Mouse (Mus musculus): ENCODE measurements around the gene Nfkbie. TPM values are rescaled to one million over a fixed set of nuclear protein-coding genes. Genes with fewer than 3 reads are reported as not detected.

Gene Nfkbie
- total RNA-seq, 2 experiments from 2014 or later = 2.3 to 2.5 TPM

DNA sequence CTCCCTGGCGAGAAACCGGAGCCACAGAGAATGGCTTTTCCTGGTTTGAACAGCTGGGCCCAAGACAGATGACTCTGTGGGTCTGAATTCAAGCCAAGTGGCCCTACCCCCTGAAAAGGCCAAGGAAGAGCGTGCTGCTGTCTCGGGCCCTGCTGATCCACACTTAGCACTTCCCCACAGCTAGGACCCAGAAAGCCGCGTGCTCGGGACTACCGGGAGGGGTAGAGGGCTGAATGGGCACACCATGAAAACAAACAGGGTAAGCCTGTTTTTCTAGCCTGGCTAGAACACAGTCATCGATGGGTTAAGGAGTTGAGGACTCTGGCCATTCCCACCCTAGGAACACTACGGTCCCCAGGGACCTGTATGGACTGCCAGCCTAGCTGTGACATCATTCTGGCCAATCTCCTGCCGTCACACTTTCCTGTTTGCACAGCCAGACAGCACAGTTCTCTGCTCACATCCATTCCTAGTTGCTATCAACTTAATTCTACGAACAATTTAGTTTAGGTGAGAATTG lies 25.5 kb downstream of the Nfkbie start:
- no peak for DNase-seq (ENCODE audit: low spot score in 2 of 2)

DNA sequence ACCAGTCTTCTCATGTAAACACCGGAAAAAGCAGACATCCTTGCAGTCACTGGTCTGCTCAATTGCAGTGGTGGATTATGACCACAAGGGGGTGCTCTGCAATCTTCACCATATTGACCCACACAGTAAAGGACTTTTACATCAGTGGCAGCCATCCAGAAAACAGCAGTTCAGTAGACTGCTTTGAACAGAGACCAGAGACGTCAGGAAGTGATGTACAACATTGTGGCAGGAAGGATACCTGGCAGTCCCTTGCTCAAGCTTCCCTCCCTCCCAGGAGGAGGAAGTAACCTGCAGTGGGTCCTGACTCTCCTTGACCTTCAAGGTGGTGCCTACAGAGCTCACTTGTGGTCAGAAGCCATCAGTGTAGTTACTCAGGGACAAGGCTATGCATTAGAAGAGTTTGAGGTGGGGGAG lies 26.1 kb downstream of the Nfkbie start:
- peak in 1 of 2 experiments; percentile 73 for DNase-seq (ENCODE audit: low spot score in 2 of 2)

DNA sequence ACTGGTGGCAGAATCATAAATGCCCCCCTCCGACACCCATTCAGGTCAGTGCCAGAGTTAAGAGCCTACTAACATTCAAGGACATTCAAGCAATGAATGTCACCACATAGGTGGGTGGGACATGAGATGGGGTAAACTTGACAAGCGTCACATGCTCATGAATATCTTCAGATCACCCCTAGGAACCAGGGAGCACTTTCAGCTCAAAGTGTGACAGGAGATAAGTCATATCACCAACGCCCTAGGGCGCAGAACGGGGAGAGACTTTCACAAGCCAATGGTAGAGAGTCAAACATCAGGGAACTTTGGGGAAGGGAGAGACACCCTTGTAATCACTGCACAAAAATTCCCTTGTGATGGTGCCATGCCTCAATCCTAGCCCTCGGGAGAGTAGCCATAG lies 26.7 kb downstream of the Nfkbie start:
- no peak for DNase-seq (ENCODE audit: low spot score in 2 of 2)

DNA sequence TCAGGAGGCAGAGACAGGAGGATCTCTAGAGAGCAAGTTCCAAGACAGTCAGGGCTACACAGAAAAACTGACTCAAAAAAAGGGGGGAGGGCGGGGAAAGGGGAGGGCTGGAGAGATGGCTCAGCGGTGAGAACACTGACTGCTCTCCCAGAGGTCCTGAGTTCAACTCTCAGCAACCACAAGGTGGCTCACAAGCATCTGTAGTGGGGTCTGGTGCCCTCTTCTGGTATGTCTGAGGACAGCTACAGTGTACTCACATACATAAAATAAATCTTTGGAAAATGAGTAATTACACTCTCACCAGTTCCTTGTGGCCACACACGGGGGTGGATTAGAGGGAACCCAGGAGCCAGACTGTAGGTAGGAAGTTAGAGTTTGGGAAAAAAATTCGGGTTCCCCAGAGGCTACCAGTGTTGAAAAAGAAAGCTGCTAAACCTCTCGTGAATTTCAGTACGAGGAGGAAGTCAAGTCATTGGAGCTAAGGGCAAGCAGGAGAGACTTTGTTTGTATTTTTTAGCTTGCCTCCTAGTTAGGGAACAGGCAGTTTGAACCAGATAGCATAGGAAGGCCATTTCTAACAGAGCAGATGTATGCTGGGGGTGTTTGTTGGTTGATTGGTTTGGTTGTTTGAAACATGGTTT lies 27.3 kb downstream of the Nfkbie start:
- DNase-seq (ENCODE audit: low spot score in 2 of 2) = no peak

DNA sequence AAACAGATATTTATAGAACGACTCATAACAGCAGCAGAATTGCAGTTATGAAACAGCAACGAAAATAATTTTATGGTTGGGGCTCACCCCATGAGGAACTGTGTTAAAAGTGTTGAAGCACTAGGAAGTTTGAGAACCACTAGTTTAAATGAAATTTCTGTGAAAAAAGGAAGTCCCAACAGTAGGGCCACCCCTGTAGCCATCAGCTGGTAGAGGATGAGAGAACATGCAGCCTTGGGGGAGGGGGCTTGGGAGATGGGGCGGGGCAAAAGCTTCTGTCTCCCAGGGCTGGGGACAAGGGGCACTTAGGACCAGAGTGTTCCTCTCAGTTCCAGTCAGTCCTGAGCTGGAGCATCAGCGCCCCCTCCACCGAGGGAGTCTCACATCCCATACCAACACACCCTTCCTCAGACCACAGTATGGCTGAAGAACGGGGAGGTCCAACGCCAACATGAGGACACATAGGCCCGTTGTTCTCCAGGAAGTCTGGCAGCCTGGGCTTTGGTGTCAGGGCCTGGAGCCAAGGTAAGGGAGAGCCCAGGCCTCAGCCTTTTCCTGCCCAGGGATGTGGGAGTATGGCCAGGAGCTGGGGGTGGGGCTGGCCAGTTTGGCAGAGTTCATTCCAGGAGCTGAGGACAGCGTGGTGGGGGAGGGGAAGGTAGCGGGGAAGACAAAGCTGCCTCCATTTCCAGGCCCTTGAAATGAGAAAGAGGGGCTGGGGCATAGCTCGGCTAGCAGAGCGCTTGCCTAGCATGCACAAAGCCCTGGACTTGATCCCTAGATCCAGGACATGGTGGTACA lies 28.8 kb downstream of the Nfkbie start:
- peak in 1 of 2 experiments; percentile 72 for DNase-seq (ENCODE audit: low spot score in 2 of 2)

DNA sequence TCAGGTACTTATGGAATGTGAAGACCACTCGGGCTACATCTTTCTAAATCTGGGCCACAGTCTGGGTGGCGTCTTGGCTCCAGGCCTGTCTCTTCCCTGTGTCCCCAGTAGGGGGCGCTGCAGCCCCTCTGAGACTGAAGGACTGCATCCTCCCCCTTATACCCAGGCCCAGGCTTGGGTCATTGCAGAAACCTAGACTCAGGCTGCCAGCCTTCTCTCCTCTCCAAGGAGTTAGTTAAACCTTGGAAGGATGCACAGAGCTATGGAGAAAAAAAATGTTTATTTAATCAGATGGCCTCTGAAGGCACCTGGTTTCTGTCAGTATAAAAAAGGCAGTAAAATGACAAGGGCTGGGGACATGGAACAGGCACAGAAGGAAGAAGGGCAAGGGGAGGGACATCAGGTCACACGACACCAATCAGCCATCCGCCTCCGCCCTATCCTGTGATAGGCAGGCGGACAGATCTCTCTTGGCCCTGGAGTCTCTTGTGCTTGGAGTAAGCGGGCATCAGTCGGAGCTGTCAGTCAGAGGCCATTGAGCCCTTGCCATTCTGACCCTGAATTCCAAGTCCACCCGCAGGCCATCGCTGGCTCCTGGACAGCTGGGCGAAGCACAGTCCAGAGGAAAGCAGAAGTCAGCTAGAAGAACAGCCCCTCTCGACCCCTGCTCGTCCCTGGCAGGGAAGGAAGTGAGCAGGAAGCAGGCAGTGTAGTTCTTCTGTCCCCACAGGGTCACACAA lies 29.6 kb downstream of the Nfkbie start:
- DNase-seq (ENCODE audit: low spot score in 2 of 2) = peak in 1 of 2 experiments; percentile 79

DNA sequence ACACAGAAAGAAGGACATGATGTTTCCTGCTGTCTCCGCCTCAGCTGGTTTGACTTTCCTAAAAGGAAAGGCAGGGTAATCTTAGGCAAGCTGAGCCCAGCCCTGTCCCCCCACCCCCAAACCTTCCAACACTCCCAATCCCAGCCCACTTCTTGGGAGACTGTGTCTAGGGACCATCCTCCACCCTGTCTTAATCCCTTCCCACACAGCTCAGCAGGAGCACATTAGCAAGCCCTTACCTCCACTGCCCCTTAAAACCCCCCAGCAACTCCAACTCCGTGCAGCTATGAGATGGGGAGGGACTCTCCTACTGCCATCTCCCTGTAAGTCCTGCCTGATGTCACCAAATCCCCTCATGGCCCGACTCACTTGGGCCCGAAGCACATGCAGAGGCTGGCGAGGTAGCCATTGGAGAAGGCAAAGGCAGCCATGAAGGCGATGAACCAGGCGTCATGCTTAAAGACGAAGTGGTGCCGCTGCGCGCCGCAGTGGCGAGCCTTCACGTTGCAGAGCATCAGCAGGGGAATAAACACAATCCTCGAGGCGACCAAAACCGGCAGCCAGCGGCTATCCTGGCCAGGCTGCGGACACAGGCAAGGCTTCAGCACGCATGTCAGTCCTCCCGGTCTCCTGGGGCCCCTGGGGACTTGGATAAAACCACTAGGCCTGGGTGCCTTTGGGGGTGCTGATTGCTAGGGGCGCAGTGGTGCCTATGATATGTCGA lies 30.4 kb downstream of the Nfkbie start:
- DNase-seq (ENCODE audit: low spot score in 2 of 2) = no peak

DNA sequence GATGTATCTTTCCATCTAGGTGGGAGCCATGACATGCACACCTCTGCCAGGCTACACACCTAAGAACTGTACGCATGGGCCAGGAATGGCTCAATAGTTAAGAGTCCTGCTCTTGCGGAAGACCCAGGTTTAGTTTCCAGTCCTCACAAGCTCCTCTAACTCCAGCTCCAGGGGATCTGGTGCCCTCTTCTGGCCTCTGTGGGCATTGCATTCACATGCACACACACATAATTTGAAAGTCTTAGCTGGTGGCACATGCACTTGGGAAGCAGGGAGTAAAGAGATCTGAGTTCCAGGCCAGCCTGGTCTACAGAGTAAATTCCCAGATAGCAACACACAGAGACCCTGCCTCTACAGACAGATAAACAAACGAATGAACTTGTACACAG lies 30.9 kb downstream of the Nfkbie start:
- no peak for DNase-seq (ENCODE audit: low spot score in 2 of 2)

DNA sequence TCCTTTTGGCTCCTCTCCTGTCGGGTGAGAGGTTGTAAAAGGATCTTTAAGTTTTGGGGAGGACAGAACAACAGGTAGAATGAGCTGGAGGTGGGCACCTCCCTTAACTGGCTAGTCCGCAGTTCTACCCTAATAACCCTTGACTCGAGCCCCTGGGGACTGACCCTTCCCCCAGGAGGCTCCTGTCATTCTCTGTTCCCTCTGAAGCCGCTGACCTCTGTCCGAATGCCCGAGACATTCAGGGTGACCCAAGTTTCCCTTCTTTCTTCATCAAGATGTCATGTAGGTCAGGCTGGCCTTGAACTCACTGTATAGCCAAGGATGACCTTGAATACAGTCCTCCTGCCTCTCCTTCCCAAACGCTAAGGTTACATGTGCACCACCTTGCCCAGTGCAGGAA lies 32.9 kb downstream of the Nfkbie start:
- DNase-seq (ENCODE audit: low spot score in 2 of 2) = no peak

DNA sequence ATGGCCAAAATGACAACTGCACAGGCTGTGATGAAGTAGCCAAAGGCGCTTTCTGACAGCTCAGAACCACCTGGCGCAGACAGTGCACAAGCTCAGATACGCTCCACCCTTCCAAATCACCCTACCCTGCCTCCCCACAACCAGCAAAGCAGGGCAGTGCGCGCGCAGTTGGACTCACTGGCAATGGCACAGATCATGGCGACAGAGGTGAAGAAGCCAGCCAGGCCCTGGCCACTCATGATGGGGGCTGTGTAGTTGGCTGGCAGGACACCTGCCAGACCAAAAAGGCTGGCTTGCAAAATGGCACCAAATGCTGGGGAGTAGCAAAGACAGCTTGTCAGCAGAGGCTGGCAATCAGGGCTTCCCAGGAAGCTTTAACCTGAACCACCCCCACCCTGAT lies 33.7 kb downstream of the Nfkbie start:
- no peak for DNase-seq (ENCODE audit: low spot score in 2 of 2)

DNA sequence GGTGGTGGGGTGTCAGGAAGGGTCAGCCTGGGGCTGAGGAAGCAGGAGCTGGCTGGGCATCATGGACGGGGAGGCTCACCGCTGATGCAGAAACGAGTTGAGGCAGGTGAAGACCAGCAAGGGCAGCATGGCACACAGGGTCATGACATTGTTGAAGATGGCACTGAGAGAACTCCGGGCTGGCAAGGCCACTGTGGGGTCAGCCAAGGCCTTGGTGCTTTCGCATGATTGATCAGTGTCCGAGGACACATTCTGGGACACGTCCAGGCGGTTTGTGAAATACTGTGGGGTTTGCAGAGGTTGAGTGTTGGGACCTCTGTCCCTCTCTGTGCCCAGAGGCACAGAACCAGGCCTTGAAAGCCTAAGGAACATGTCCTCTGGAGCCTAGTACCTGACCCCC lies 34.3 kb downstream of the Nfkbie start:
- no peak for DNase-seq (ENCODE audit: low spot score in 2 of 2)

DNA sequence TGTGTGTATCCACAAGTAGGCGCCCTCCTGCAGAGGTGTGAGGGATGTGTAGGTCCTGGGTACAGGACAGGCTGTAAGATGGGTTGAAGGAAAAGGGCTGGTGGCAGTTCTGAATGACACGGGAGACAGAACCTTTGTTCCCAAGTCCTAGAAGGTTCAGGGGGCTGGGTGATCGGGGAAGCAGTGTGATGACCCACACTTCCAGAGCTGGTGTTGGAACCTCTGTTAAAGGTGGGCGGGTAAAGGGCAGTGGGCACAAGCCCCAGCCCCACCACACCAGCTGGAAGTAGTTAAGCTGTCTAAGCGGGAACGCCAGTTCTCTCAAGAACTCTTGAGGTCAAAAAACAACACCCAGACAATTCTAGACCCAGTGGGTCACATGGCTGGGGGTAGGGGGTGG lies 34.9 kb downstream of the Nfkbie start:
- no peak for DNase-seq (ENCODE audit: low spot score in 2 of 2)

DNA sequence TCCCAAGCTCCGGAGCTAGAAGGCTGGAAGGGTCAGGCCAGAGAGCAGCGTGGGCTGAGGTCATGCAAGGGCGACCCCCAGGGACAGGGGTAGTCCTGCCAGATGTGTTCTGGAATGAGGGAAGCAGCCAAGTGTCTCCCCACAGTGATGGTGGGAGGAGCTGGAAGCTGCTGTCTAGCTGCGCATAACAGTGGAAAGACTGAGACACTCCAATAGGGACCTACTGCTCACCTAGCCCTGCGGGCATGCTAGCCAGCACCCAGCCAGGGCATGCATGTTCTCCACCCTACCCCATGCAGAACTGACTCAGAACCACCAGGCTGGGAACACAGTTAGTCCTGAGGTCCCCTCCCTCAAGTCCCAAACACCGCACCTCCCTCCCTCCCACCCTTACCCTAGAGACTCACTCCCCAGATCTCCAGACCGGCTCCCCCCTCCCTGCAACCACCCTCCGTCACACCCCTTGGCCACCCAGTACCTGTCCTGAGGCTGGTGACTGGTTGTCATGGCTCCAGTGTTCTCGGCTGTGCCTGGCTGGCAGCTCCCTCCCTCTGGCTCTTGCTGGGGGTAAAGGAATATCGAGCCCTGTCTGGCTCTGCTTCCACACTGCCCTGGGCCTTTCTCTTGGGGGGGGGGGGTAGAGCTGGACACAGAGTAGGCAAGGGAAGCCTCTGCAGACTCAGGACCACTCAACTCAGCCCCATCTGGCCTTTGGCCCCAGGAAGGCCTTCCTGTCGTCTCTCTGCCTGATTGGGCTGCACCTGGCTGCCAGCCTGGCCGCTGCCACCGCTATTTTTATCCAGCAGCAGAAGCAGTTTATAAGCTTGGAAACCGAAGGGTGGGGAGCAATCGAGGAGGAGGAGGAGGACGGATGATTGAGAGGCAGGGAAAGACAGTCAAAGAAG lies 36.5 kb downstream of the Nfkbie start:
- DNase-seq (ENCODE audit: low spot score in 2 of 2) = no peak

DNA sequence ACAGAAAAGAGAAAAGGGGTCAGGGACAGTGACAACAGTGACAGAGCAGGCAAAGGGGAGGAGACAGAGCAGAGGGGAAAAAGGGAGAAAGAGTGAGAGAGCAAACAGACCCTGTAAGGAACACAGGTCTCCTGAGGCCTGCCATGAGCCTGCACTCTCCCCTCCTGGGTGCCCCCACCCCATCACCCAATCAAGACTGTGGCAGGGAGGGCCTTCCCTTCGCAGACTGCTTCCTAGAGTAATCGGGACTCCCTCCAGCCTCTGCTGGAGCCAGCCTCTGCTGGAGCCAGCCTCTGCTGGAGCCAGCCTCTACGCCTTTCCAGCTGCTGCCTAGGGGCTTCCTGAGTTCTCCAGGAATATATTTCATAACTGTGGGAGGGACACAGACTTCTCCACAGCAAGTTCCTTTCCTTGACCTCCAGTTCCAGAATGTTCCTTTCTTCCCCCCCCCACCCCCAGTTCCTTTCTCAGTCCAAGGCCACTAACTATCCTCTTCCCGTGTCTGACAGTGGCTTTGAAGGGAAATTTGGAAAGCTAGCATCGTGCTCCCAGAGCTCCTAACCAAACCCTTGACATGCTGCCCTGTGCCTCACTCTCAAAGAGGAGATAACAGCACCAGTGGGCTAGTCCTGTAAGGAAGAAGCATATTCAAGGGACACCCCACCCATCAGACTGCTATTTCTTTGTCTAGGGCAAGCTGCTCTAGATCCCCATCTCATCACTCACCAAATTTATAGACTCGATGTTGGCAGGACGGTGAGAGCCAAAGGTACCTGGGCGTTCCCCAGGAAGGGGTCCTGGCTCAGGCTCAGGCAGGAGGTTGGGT lies 37.3 kb downstream of the Nfkbie start:
- DNase-seq (ENCODE audit: low spot score in 2 of 2) = no peak

DNA sequence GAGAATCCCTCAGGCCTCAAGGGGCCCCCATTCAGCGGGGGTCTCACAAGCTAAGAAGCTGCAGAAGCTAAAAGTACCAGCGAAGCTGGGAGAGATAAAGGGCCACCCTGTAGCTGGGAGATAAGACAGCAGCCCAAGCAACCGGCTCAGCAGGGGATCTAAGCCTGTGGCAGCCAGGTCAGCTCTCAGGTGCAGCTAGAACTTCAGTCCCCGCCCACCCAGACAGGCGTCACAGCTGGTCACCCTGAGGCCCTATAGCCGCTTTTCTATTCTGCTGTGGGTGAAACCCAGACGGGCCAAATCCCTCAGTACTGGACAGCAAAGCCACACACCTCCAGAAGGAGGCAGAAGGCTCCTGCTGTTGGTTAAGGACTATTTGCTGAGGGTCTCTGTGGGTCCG lies 38.0 kb downstream of the Nfkbie start:
- DNase-seq (ENCODE audit: low spot score in 2 of 2) = no peak

DNA sequence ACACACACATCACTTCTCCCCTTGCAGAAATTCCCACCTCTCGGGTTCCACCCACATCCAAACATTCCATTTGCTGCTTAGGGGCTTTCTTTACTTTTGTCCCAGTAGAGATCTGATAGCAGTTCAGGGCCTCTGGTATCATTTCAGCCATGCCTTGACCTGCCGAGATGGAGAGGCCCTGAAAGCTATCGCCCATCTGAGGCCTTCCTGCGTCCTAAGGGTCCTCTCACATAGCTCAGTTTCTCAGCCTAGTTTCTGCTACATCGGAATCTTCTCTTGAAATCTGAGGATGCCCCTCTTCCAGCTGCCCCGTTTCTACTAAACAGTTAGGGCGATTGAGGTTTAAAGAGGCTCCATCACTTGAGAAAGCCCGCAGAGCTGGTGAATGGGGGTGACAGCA lies 38.7 kb downstream of the Nfkbie start:
- no peak for DNase-seq (ENCODE audit: low spot score in 2 of 2)

DNA sequence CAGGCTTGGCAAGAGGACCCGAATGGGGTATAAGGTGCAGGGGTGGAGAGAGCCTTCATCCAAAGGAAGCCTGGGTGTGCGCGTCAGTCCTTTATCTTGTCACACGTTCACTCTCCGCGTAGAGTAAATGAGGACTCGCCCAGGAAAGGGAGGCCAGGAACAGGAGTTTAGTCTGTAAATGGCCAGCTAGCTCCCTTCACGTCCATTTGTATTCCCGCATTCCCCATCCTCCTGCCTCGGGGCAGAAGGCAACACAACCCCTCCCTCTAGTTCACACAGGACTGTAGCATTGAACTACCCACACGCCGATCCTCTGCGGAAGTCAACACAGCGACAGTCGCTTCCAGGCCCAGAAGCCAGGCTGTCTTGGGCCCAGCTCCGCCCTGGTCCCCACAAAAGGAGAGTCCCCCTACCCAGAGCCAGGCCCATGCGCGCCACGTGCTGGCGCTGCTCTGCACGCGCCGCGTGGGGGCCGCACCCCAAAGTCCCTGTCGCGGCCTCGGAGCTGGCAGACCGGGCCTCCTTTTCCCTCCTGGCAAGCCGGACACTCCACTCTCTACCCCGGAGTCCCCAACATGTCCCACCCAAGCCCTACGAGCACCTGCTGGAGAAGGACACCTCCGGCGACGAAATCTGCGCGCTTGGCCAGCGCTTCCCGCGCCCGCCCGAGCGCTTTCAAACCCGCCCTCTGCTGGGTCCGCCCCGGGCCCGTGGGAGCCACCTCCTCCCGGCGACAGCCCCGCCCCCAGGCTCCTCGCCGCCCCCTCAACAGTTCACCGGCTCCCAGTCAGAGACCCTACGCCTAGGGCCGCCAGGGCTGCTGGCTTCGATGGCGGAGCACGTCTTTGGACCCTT lies 39.6 kb downstream of the Nfkbie start:
- peak in 1 of 2 experiments; percentile 49 for DNase-seq (ENCODE audit: low spot score in 2 of 2)

DNA sequence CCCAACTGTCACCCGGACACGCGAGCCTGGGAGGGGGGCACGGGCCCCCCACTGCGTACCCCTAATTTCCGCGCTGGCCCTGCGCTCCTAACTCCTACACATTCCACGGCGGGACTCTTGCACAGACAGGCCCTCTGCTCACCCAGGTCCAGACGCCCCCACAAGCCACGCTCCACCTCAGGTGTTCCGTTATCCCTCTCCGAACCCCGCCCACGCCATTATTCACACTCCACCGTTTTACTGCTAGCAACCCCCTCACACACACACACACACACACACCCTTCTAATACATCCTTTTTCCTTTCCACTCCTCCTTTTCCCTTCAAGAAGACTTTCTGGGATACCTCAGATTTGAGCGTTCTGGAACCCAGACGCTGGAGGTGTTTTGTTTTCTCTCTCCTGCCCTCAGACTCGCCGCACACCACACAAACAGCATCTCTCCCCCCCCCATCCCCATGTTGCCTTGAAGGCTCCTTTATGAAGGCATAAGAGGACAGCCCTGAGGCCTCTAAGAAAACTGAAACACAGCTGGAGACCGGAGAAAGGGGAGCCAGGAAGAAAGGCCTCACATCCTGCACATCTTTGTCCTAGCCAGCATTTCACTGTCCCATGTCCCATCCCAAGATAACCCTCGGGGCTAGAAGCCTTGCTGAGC lies 40.4 kb downstream of the Nfkbie start:
- DNase-seq (ENCODE audit: low spot score in 2 of 2) = no peak

Data from layer of hippocampus, adult 18-20 months (tissue).